Mouse (Mus musculus): Measurements from ENCODE around the gene Arfip1. TPM values are rescaled to one million over a fixed set of nuclear protein-coding genes. Genes with fewer than 3 reads are reported as not detected.

Arfip1 gene
- polyA plus RNA-seq, 1 experiment from 2014 or later: 44.2 TPM

- Histone ChIP-seq H3K36me3 (ENCODE audit: control insufficient read depth, insufficient read depth, low read length) (no peaks in the 10 kb centered on the region), H3K27ac (ENCODE audit: low read depth, low read length) (no peak overlapping the region), H3K4me3 (ENCODE audit: low read depth, low read length) (no peak overlapping the region), H3K27me3 (ENCODE audit: control insufficient read depth, insufficient read depth, low read length) (no peaks in the 10 kb centered on the region), H3K4me2 (no peak overlapping the region), H3K9ac (ENCODE audit: low read length) (no peak overlapping the region), H3K9me3 (ENCODE audit: control insufficient read depth, low read length) (no peaks in the 10 kb centered on the region), H3K4me1 (ENCODE audit: control insufficient read depth, insufficient read depth, low read length) (peaks cover 6% of the 10 kb centered on the region; the same call in 1 of the 2 replicates)
- no peak for DNase-seq (ENCODE audit: low spot score, missing footprints)
- WGBS: 41% methylated on average over 4 of the region's 4 CpGs
- peak; percentile 22; the same call in 1 of the 2 replicates for ATAC-seq (ENCODE audit: low FRiP score)
Observed at GRCm38 (mm10) chr3:84461687-84462086, 120.7 kb downstream of the Arfip1 start.

DNA sequence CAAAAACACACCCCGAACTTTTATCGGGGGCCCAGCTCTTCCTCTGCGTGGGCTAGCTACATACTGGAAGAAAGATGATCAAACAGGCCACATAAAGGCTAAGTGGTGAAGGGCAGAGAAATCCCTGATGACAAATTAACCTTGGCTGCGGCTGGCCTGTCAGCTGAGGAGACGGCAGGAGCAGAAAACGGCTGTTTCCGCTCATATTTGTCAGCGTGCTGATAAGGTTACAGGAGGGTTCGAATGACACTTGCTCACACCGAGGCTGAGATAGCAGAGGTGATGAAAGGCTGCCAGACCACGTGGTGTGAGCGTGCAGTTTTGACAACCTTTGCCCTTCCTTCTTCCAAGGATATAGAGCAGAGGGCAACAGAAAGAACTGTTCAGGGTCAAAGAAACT lies 121.5 kb downstream of the Arfip1 start:
- Histone ChIP-seq H3K9me3 (ENCODE audit: control insufficient read depth, low read length) (no peaks in the 10 kb centered on the region), H3K4me3 (ENCODE audit: low read depth, low read length) (no peak overlapping the region), H3K4me1 (ENCODE audit: control insufficient read depth, insufficient read depth, low read length) (peaks cover 6% of the 10 kb centered on the region; the same call in 1 of the 2 replicates), H3K36me3 (ENCODE audit: control insufficient read depth, insufficient read depth, low read length) (no peaks in the 10 kb centered on the region), H3K27me3 (ENCODE audit: control insufficient read depth, insufficient read depth, low read length) (no peaks in the 10 kb centered on the region), H3K9ac (ENCODE audit: low read length) (no peak overlapping the region), H3K27ac (ENCODE audit: low read depth, low read length) (no peak overlapping the region), H3K4me2 (no peak overlapping the region)
- 0 out of 2 replicates have a peak, but pooled peaks have one; percentile 14 for ATAC-seq (ENCODE audit: low FRiP score)
- DNase-seq (ENCODE audit: low spot score, missing footprints): no peak
- WGBS: 52% methylated on average over 12 of the region's 12 CpGs

GRCm38 (mm10) chr3:84460499-84460898 lies 121.9 kb downstream of the Arfip1 start:
- H3K27ac ChIP-seq (ENCODE audit: low read depth, low read length): no peak overlapping the region
- WGBS: 36% methylated on average over 3 of the region's 3 CpGs
- no peak overlapping the region; the same call in 1 of the 2 replicates for H3K9ac ChIP-seq (ENCODE audit: low read length)
- H3K36me3 ChIP-seq (ENCODE audit: control insufficient read depth, insufficient read depth, low read length): no peaks in the 10 kb centered on the region
- H3K4me3 ChIP-seq (ENCODE audit: low read depth, low read length): no peak overlapping the region
- no peaks in the 10 kb centered on the region for H3K27me3 ChIP-seq (ENCODE audit: control insufficient read depth, insufficient read depth, low read length)
- H3K4me2 ChIP-seq: no peak overlapping the region
- peaks cover 6% of the 10 kb centered on the region; the same call in 1 of the 2 replicates for H3K4me1 ChIP-seq (ENCODE audit: control insufficient read depth, insufficient read depth, low read length)
- DNase-seq (ENCODE audit: low spot score, missing footprints): no peak
- no peaks in the 10 kb centered on the region for H3K9me3 ChIP-seq (ENCODE audit: control insufficient read depth, low read length)
- no peak for ATAC-seq (ENCODE audit: low FRiP score)

- H3K4me3 ChIP-seq (ENCODE audit: low read depth, low read length): no peak overlapping the region
- no peak overlapping the region for H3K27ac ChIP-seq (ENCODE audit: low read depth, low read length)
- no peaks in the 10 kb centered on the region for H3K9me3 ChIP-seq (ENCODE audit: control insufficient read depth, low read length)
- no peaks in the 10 kb centered on the region for H3K36me3 ChIP-seq (ENCODE audit: control insufficient read depth, insufficient read depth, low read length)
- peaks cover 6% of the 10 kb centered on the region; the same call in 1 of the 2 replicates for H3K4me1 ChIP-seq (ENCODE audit: control insufficient read depth, insufficient read depth, low read length)
- DNase-seq (ENCODE audit: low spot score, missing footprints) (no peak), ATAC-seq (ENCODE audit: low FRiP score) (no peak)
- H3K27me3 ChIP-seq (ENCODE audit: control insufficient read depth, insufficient read depth, low read length): no peaks in the 10 kb centered on the region
- no peak overlapping the region for H3K4me2 ChIP-seq
- WGBS: 78% methylated on average over 12 of the region's 12 CpGs
- H3K9ac ChIP-seq (ENCODE audit: low read length): no peak overlapping the region
Observed at GRCm38 (mm10) chr3:84455733-84456417, 126.5 kb downstream of the Arfip1 start.

DNA sequence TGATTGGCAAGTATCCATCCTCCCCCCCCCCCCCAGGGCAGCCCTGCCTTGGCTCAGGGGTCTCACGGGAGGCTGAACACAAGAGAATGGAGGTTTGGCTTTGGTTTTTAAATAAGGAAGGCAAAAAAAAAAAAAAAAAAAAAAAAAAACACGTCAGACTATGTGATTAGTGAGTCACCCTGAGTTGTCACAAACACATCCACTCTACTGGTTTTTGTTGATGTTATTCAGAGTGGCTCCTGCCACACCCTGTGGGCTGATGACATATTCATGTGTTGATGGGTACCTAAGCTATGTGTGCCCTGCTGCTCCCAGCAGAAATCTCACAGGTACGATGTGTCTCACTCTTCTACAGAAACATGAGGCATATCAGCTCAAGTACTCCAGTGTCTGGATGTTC lies 131.8 kb downstream of the Arfip1 start:
- no peak for DNase-seq (ENCODE audit: low spot score, missing footprints)
- no peaks in the 10 kb centered on the region for H3K9me3 ChIP-seq (ENCODE audit: control insufficient read depth, low read length)
- H3K36me3 ChIP-seq (ENCODE audit: control insufficient read depth, insufficient read depth, low read length): no peaks in the 10 kb centered on the region
- H3K4me2 ChIP-seq: no peak overlapping the region
- WGBS: 56% methylated on average over 3 of the region's 3 CpGs
- H3K27me3 ChIP-seq (ENCODE audit: control insufficient read depth, insufficient read depth, low read length): no peaks in the 10 kb centered on the region
- H3K27ac ChIP-seq (ENCODE audit: low read depth, low read length): no peak overlapping the region
- no peak overlapping the region for H3K4me3 ChIP-seq (ENCODE audit: low read depth, low read length)
- peaks cover 3% of the 10 kb centered on the region; the same call in 1 of the 2 replicates for H3K4me1 ChIP-seq (ENCODE audit: control insufficient read depth, insufficient read depth, low read length)
- no peak overlapping the region for H3K9ac ChIP-seq (ENCODE audit: low read length)
- no peak for ATAC-seq (ENCODE audit: low FRiP score)

DNA sequence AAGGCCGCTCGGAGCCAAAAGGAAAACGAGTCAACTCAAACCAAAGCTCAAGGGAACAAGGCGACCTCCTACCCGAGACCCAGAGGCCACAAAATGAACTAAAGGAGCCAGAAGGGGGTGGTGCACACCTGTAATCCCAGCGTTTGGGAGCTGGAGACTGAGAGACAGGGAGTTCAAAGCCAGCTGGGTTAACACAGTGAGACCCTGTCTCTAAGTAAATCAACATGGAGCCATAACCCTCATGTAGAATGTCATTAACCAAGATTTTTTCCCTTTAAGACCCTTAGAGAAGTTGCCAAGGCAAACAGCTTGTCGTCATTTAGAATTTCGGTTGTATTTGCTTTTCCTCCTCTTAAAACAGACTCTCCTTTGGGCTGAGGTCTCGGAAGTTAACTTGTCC lies 133.4 kb downstream of the Arfip1 start:
- 84% methylated on average over 9 of the region's 9 CpGs for WGBS
- Histone ChIP-seq H3K27me3 (ENCODE audit: control insufficient read depth, insufficient read depth, low read length) (no peaks in the 10 kb centered on the region), H3K4me3 (ENCODE audit: low read depth, low read length) (no peak overlapping the region), H3K27ac (ENCODE audit: low read depth, low read length) (no peak overlapping the region), H3K9me3 (ENCODE audit: control insufficient read depth, low read length) (no peaks in the 10 kb centered on the region), H3K36me3 (ENCODE audit: control insufficient read depth, insufficient read depth, low read length) (no peaks in the 10 kb centered on the region), H3K4me2 (no peak overlapping the region), H3K4me1 (ENCODE audit: control insufficient read depth, insufficient read depth, low read length) (peaks cover 3% of the 10 kb centered on the region; the same call in 1 of the 2 replicates), H3K9ac (ENCODE audit: low read length) (no peak overlapping the region)
- DNase-seq (ENCODE audit: low spot score, missing footprints) (no peak), ATAC-seq (ENCODE audit: low FRiP score) (no peak)

DNA sequence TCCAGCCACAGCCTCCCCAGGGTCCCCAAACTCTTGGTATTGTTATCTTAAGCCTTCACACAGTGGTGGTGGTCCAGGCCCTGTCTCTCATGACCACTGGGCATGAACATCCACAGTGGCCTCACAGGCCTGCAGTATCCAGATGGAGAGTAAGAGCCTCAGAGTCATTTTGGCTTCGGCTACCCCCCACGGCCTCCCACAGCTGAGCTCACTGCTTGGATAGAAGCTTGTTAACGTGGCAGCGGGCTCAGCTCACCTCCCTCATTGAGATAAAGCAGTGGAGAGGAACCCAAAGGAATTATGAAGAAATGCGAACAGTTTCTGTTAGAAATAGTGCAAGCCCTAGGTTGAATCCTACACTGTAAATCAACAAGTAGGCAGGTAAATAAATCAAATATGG lies 134.6 kb downstream of the Arfip1 start:
- no peak overlapping the region for H3K4me2 ChIP-seq
- 68% methylated on average over 5 of the region's 5 CpGs for WGBS
- ATAC-seq (ENCODE audit: low FRiP score) (no peak), DNase-seq (ENCODE audit: low spot score, missing footprints) (no peak)
- no peaks in the 10 kb centered on the region for H3K27me3 ChIP-seq (ENCODE audit: control insufficient read depth, insufficient read depth, low read length)
- peaks cover 3% of the 10 kb centered on the region; the same call in 1 of the 2 replicates for H3K4me1 ChIP-seq (ENCODE audit: control insufficient read depth, insufficient read depth, low read length)
- no peak overlapping the region for H3K27ac ChIP-seq (ENCODE audit: low read depth, low read length)
- no peak overlapping the region for H3K4me3 ChIP-seq (ENCODE audit: low read depth, low read length)
- H3K9ac ChIP-seq (ENCODE audit: low read length): no peak overlapping the region
- H3K36me3 ChIP-seq (ENCODE audit: control insufficient read depth, insufficient read depth, low read length): no peaks in the 10 kb centered on the region
- H3K9me3 ChIP-seq (ENCODE audit: control insufficient read depth, low read length): no peaks in the 10 kb centered on the region

Other genes with a start within 250 kb of the Arfip1 start
- 1.0 and 1.7 TPM in 2 replicates for gene Fhdc1, start 102.2 kb downstream of the Arfip1 start, polyA plus RNA-seq (2014; fragmentation: Nextera tagmentation; extraction: Ambion mirVana)
- not detected in 2 replicates for gene Tigd4, start 10.9 kb upstream of the Arfip1 start, polyA plus RNA-seq (2014; fragmentation: Nextera tagmentation; extraction: Ambion mirVana)
- 0.16 and 0.36 TPM in 2 replicates for gene Tmem154, start 83.6 kb upstream of the Arfip1 start, polyA plus RNA-seq (2014; fragmentation: Nextera tagmentation; extraction: Ambion mirVana)
- 15.5 and 18.4 TPM in 2 replicates for gene Fbxw7, start 232.6 kb upstream of the Arfip1 start, polyA plus RNA-seq (2014; fragmentation: Nextera tagmentation; extraction: Ambion mirVana)